Mouse (Mus musculus) duodenum, adult 2 months (tissue): ENCODE results near the gene Gm527. TPM values are rescaled to one million over a fixed set of nuclear protein-coding genes. Genes with fewer than 3 reads are reported as not detected.

ENCODE experiments used
- polyA plus RNA-seq: library from polyadenylated mRNA; depleted of rRNA; stranded (reverse); fragments of >200 nt; gene quantifications from 2 replicates; pipeline ENCODE4 v1.2.3, GENCODE M21; 2012; ENCODE audit warnings: low replicate concordance; rRNA removed

The Gm527 gene
- polyA plus RNA-seq = 0.12 TPM in 1 of 2 replicates, not detected in the other

DNA sequence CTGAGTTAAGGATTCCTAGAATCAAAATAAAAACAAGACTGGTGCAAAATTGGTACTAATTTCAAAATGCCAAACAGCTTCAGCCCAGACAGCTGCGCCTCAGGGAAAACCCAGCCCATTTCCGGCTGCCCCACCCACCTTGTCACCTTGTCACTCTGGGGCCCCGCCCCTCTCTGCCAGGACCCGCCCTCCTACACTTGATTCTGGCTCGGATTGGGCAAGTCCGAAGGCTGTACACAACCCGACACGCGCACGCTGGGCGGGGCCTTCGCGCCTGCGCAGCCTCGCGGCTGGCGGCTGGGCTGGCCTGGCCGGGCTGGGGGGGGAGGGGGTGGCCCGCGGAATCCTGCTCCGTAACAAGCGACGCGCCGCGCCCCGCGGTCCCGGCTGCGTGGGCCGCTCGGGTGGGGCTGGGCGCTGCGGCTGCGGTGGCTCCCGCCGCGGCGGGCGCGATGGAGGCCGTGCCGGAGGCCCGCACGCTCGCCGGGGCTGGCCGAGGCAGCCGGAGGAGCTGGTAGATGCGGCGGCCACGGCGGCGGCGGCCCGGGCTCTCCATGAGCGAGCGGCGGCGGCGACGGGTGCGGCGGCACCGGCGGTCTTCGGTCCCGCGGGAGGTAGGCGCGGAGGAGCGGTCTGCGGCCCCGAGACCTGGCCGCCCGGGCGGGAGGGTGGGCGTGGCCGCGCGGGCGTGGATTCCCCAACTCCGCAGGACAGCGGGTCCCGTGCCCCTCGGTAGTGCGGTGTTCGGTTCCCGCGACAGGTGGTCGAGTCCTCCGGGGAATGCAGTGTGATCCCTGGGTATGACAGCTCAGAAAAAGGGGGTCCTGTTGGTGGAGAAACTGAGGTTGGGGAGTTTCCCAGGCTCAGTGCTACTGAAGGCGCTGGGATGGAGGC is at the start of gene Gm527:
Gene Gm527 (plus strand): TSS at position 329 of the 894 bp plus-strand sequence.

DNA sequence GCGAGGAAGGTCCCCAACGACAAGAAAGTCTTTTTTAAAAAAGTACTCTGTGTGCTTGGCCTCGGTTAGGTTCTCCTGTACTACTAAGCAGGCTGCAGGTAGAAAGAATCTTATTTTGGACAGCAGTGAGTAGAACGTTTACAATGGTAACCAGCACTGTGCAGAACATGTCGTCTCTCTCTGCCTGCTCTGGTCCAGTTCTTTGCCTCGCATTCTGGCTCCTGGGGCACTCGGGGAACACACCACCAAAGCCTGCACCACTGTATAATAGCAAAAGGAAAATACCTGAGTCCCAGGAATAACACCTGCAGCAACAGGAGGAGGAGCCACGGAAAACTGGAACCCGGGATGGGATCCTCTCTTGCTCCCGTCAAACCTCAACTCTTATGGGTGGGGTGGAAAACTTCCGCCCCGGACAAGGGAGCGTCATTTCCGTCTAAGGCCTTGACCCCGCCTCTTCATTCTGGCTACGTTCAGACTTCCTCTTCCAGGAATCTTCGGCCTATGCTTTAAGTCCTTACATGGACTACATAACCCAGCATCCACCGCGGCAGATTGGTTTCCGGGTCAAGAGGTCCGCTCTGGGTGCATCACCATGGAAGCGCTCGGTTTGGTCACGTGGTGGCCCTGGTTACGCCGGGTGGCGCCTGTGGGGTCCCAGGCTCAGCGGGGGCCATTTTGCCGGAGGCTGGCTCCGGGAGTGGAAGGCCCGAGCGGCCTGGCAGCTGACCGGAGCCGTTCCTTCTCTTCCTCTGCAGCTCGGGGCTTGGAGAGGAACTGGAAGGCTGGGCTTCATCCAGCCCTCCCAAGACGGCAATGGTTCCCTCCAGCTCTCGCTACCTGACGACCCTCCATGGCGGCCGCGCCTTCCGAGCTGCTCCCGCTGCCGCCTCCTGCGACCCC is 47.7 kb downstream of the Gm527 start, which contains the start of the genes Klhl28 and Togaram1:
Gene Klhl28 (minus strand): TSS at position 411 of the 903 bp plus-strand sequence.
Gene Togaram1 (plus strand): TSS at position 681 of the 903 bp plus-strand sequence.

Other genes with a start within 250 kb of the Gm527 start
- 0.23 and 0.49 TPM in 2 replicates for gene Klhl28, start 47.6 kb downstream of the Gm527 start, polyA plus RNA-seq
- gene Togaram1, start 47.9 kb downstream of the Gm527 start, polyA plus RNA-seq = 0.32 and 1.5 TPM in 2 replicates
- gene Prpf39, start 118.4 kb downstream of the Gm527 start, polyA plus RNA-seq = 0.91 and 1.0 TPM in 2 replicates
- gene Fkbp3, start 156.1 kb downstream of the Gm527 start, polyA plus RNA-seq = 0.51 and 4.0 TPM in 2 replicates
- gene Fancm, start 157.7 kb downstream of the Gm527 start, polyA plus RNA-seq = 0.23 and 0.43 TPM in 2 replicates